16 mouse cellular contexts compared by ENCODE assay signal in genomic region chr13:11348502-11348849, GRCm38 (mm10).
DNase-seq lines count a peak whose midpoint lies in the region; ATAC-seq lines count a peak whose summit lies in the region.
"Had no signal": no experiment of that assay in that cellular context is flagged by ENCODE, and none has a peak within 500 bp of the region (broad histone marks: within the 10 kb centered on the region; RNA-seq: fewer than 3 reads in every experiment).

No protein-coding gene starts in this region.

- H3K4me1 ChIP-seq in hindbrain, embryonic 12.5 days = no peaks in the 10 kb centered on the region
- no peaks in the 10 kb centered on the region for H3K4me1 ChIP-seq in hindbrain, embryonic 10.5 days (replicated peaks)
- no peaks in the 10 kb centered on the region for H3K4me1 ChIP-seq in neural tube, embryonic 12.5 days
- H3K4me1 ChIP-seq in neural tube, embryonic 15.5 days = 0 out of 2 replicates have a peak, but pooled peaks cover 2% of the 10 kb centered on the region
- peaks cover 8% of the 10 kb centered on the region; the same call in 1 of the 2 replicates for H3K4me1 ChIP-seq in hindbrain, embryonic 15.5 days (replicated peaks)
- H3K4me1 ChIP-seq: heart, embryonic 15.5 days had no signal

- H3K9me3 ChIP-seq in hindbrain, embryonic 12.5 days (replicated peaks) = no peaks in the 10 kb centered on the region
- no peaks in the 10 kb centered on the region for H3K9me3 ChIP-seq in hindbrain, embryonic 10.5 days
- no peaks in the 10 kb centered on the region for H3K9me3 ChIP-seq in neural tube, embryonic 12.5 days
- H3K9me3 ChIP-seq in neural tube, embryonic 15.5 days (replicated peaks) = no peaks in the 10 kb centered on the region
- H3K9me3 ChIP-seq in hindbrain, embryonic 15.5 days = no peaks in the 10 kb centered on the region
- H3K9me3 ChIP-seq: heart, embryonic 15.5 days had no signal

- no peak overlapping the region for H3K9ac ChIP-seq in hindbrain, embryonic 12.5 days
- no peak overlapping the region for H3K9ac ChIP-seq in neural tube, embryonic 12.5 days
- no peak overlapping the region for H3K9ac ChIP-seq in neural tube, embryonic 15.5 days (replicated peaks)
- H3K9ac ChIP-seq in hindbrain, embryonic 15.5 days = no peak overlapping the region
- H3K9ac ChIP-seq: heart, embryonic 15.5 days had no signal

- 58% methylated on average over 4 of the region's 4 CpGs for WGBS in hindbrain, embryonic 12.5 days
- 73% methylated on average over 4 of the region's 4 CpGs for WGBS in hindbrain, embryonic 10.5 days
- 50% methylated on average over 4 of the region's 4 CpGs for WGBS in neural tube, embryonic 12.5 days
- WGBS in neural tube, embryonic 15.5 days = 41% methylated on average over 4 of the region's 4 CpGs
- WGBS in hindbrain, embryonic 15.5 days = 41% methylated on average over 4 of the region's 4 CpGs

- no peak overlapping the region for H3K4me3 ChIP-seq in hindbrain, embryonic 12.5 days
- H3K4me3 ChIP-seq in hindbrain, embryonic 10.5 days = no peak overlapping the region
- H3K4me3 ChIP-seq in neural tube, embryonic 12.5 days = no peak overlapping the region
- no peak overlapping the region for H3K4me3 ChIP-seq in neural tube, embryonic 15.5 days (replicated peaks)
- no peak overlapping the region for H3K4me3 ChIP-seq in hindbrain, embryonic 15.5 days
- H3K4me3 ChIP-seq: heart, embryonic 15.5 days; layer of hippocampus, adult 2 months had no signal

- ATAC-seq in hindbrain, embryonic 12.5 days (ENCODE audit: low FRiP score) = peak; percentile 68
- peak; percentile 10 for ATAC-seq in neural tube, embryonic 12.5 days (ENCODE audit: low FRiP score, low read depth)
- ATAC-seq in neural tube, embryonic 15.5 days (ENCODE audit: low FRiP score) = no peak
- ATAC-seq in hindbrain, embryonic 15.5 days (ENCODE audit: low FRiP score, low read depth) = peak; percentile 52; the same call in 1 of the 2 replicates
- no peak for ATAC-seq in inflammation-experienced regulatory T-cells, adult 6 months

- no peak overlapping the region for H3K27ac ChIP-seq in hindbrain, embryonic 12.5 days
- H3K27ac ChIP-seq in hindbrain, embryonic 10.5 days = no peak overlapping the region
- no peak overlapping the region for H3K27ac ChIP-seq in neural tube, embryonic 12.5 days
- no peak overlapping the region for H3K27ac ChIP-seq in neural tube, embryonic 15.5 days (replicated peaks)
- H3K27ac ChIP-seq in hindbrain, embryonic 15.5 days (replicated peaks) = no peak overlapping the region
- H3K27ac ChIP-seq: heart, embryonic 15.5 days; kidney, postnatal 0 days; layer of hippocampus, adult 2 months had no signal

- DNase-seq in hindbrain, embryonic 10.5 days (ENCODE audit: low spot score) = no peak
- DNase-seq in right cerebral cortex, postnatal 25 days = no peak
- DNase-seq: adrenal gland, adult 8-10 months; cerebellum, adult 11 months; heart, adult 18-20 months; lung, adult 18-20 months; lung, postnatal 4 days; thymus, postnatal 36 days had no signal

- H3K36me3 ChIP-seq in hindbrain, embryonic 12.5 days = no peaks in the 10 kb centered on the region
- H3K36me3 ChIP-seq in hindbrain, embryonic 10.5 days = no peaks in the 10 kb centered on the region
- no peaks in the 10 kb centered on the region for H3K36me3 ChIP-seq in neural tube, embryonic 12.5 days
- no peaks in the 10 kb centered on the region for H3K36me3 ChIP-seq in neural tube, embryonic 15.5 days
- no peaks in the 10 kb centered on the region for H3K36me3 ChIP-seq in hindbrain, embryonic 15.5 days
- H3K36me3 ChIP-seq: heart, embryonic 15.5 days had no signal

- no peaks in the 10 kb centered on the region for H3K27me3 ChIP-seq in hindbrain, embryonic 12.5 days
- H3K27me3 ChIP-seq in hindbrain, embryonic 10.5 days (ENCODE audit: insufficient read depth, poor library complexity, severe bottlenecking) = no peaks in the 10 kb centered on the region
- no peaks in the 10 kb centered on the region for H3K27me3 ChIP-seq in neural tube, embryonic 12.5 days (replicated peaks)
- H3K27me3 ChIP-seq in neural tube, embryonic 15.5 days (replicated peaks) = no peaks in the 10 kb centered on the region
- H3K27me3 ChIP-seq in hindbrain, embryonic 15.5 days = no peaks in the 10 kb centered on the region
- H3K27me3 ChIP-seq: heart, embryonic 15.5 days had no signal

- no peak overlapping the region for H3K4me2 ChIP-seq in hindbrain, embryonic 12.5 days (replicated peaks)
- H3K4me2 ChIP-seq in neural tube, embryonic 12.5 days (replicated peaks) = no peak overlapping the region
- no peak overlapping the region for H3K4me2 ChIP-seq in neural tube, embryonic 15.5 days
- no peak overlapping the region for H3K4me2 ChIP-seq in hindbrain, embryonic 15.5 days
- H3K4me2 ChIP-seq: heart, embryonic 15.5 days had no signal

Comparison
In these comparisons a context has a peak if more than half of its experiments do, and no peak if none do; other contexts are left out.
1. ATAC-seq: peak in hindbrain, embryonic 12.5 days (single experiment), neural tube, embryonic 12.5 days (single experiment) and hindbrain, embryonic 15.5 days (single experiment); none in neural tube, embryonic 15.5 days (single experiment) and inflammation-experienced regulatory T-cells, adult 6 months (single experiment).